Mouse (Mus musculus) embryonic fibroblast, embryonic 13.5 days (primary cell): ENCODE measurements around the gene Vps13d.

Experiments used
- CTCF ChIP-seq: IDR thresholded peaks from 2 replicates; pipeline ENCODE4 v1.5.1; 2011; ENCODE audit warnings: mild to moderate bottlenecking, control low read depth, low read length, moderate library complexity, borderline replicate concordance; ENCODE audit not compliant: insufficient read depth
- POLR2A ChIP-seq: IDR thresholded peaks from 2 replicates; pipeline ENCODE4 v1.6.1; 2011; ENCODE audit warnings: low read depth, mild to moderate bottlenecking, control low read depth, low read length, moderate library complexity

DNA sequence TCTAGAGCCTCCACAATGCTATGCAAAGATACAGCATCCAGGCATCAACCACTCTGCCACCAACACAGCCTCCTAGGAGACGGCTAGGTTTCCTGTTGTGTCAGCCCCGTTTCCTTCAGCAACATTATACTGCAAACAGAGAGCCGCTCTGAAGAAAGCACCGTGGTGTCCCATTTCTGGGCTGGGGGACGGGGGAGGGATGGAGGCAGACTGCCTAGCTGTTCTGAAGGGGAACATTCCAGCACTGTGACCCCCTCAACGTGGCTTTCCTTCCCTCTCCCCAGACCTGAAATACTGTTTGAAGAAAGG lies 195.3 kb downstream of the Vps13d start:
- no peak for TF ChIP-seq CTCF
- TF ChIP-seq POLR2A = no peak
